In the genomic region with DNA sequence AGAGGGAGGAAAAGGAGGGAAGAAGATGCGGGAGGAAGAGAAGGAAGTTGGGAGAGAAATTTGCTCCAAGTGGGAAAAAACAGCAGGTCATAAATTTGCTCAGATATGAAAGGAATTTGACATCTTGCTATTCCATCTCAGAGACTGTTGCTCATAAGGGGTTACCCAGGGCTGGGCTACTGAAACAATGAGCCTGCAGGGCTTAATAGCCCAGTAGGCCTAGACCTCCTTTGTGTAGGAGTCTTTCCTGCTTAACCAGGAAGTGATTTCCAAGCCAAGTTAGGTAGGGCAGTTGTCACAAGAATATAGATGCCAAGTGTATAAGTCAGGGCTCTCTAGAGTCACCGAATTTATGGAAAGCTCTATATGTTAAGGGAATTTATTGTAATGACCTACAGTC, we compare ENCODE assay signal across 25 mouse cellular contexts. TPM values are rescaled to one million over a fixed set of nuclear protein-coding genes. Genes with fewer than 3 reads are reported as not detected.
DNase-seq lines count a peak whose midpoint lies in the region; ATAC-seq lines count a peak whose summit lies in the region.
"Had no signal": no experiment of that assay in that cellular context is flagged by ENCODE, and none has a peak within 500 bp of the region (broad histone marks: within the 10 kb centered on the region; RNA-seq: fewer than 3 reads in every experiment).

No protein-coding gene starts in this region.

- no peaks in the 10 kb centered on the region for H3K36me3 ChIP-seq in heart, embryonic 10.5 days
- H3K36me3 ChIP-seq: G1E had no signal

- no peaks in the 10 kb centered on the region for H3K9me3 ChIP-seq in heart, embryonic 10.5 days
- H3K9me3 ChIP-seq: G1E had no signal

- intact Hi-C loops in heart, postnatal 10 days (cut with DNase I) = no loop called here
- intact Hi-C loops in heart, postnatal 36 days (cut with DNase I) = no loop called here

- no peak overlapping the region for H3K4me3 ChIP-seq in heart, embryonic 10.5 days

- peaks cover 41% of the 10 kb centered on the region for H3K4me1 ChIP-seq in heart, embryonic 10.5 days

- no peaks in the 10 kb centered on the region for H3K27me3 ChIP-seq in heart, embryonic 10.5 days (ENCODE audit: insufficient read depth, poor library complexity, severe bottlenecking)
- H3K27me3 ChIP-seq: CH12.LX, Patski had no signal

- 86% methylated on average over 2 of the region's 2 CpGs for WGBS in heart, embryonic 10.5 days

- H3K27ac ChIP-seq in heart, embryonic 10.5 days = peak overlapping the region; percentile 52; the same call in 1 of the 2 replicates

- DNase-seq in heart, adult 11 months = peak; percentile 72
- no peak for DNase-seq in heart, postnatal 10 days
- no peak for DNase-seq in heart, embryonic 10.5 days (ENCODE audit: low spot score)
- no peak for DNase-seq in heart, postnatal 36 days
- peak; percentile 58 for DNase-seq in 3T3-L1 (ENCODE audit: low read depth, low spot score)
- peak; percentile 51 for DNase-seq in Muller cell, postnatal 12 days (ENCODE audit: inconsistent ontology term)
- no peak for DNase-seq in thymus, postnatal 25 days
- DNase-seq: adrenal gland, adult 2 months; adrenal gland, adult 8-10 months; adrenal gland, postnatal 10 days; adrenal gland, postnatal 14 days; adrenal gland, postnatal 25 days; adrenal gland, postnatal 36 days; B cell, adult 2 months; cerebellum, adult 11 months; cerebellum, adult 11-12 months; cerebellum, adult 18-20 months; cerebellum, adult 2 months; cerebellum, adult 8-10 months had no signal

- no peak for ATAC-seq in cerebellum, adult (ENCODE audit: insufficient number of reproducible peaks, low FRiP score, low TSS enrichment)
- ATAC-seq: activated CD4-positive, CD25-positive, alpha-beta regulatory T cell, adult 4 months; CD4-positive, CD25-positive, alpha-beta regulatory T cell, adult 4 months; Patski had no signal

RNA-seq across cellular contexts. Expression of a gene that starts 48.1 kb away (rescaled TPM):
- 10 to 100 TPM; 18.6 to 18.8 TPM for total RNA-seq in heart, postnatal 10 days (2021)
- 11.5 and 15.5 TPM in 2 replicates for polyA plus RNA-seq in heart, embryonic 10.5 days (2016; fragmentation: Nextera tagmentation; extraction: Ambion mirVana)
- 10 to 100 TPM; 21.7 to 24.2 TPM for total RNA-seq in heart, postnatal 36 days (2021)

Comparison
In these comparisons a context has a peak if more than half of its experiments do, and no peak if none do; other contexts are left out.
1. DNase-seq: peak in heart, adult 11 months (single experiment), 3T3-L1 (single experiment) and Muller cell, postnatal 12 days (single experiment); none in heart, postnatal 10 days (0 of 2), heart, embryonic 10.5 days (single experiment), heart, postnatal 36 days (0 of 2) and thymus, postnatal 25 days (single experiment).